In genomic region chr1:168098806-168099205, GRCm38 (mm10) we compare ENCODE assay signal across 35 mouse cellular contexts.
"Had no signal": no experiment of that assay in that cellular context is flagged by ENCODE, and none has a peak within 500 bp of the region (broad histone marks: within the 10 kb centered on the region; RNA-seq: fewer than 3 reads in every experiment).

No protein-coding gene starts in this region.

- H3K36me3 ChIP-seq: heart, embryonic 10.5 days; heart, embryonic 12.5 days; heart, embryonic 13.5 days; heart, embryonic 15.5 days; hindbrain, embryonic 10.5 days; hindbrain, embryonic 12.5 days; hindbrain, embryonic 13.5 days; hindbrain, embryonic 15.5 days; intestine, embryonic 15.5 days; kidney, embryonic 15.5 days had no signal

- DNase-seq: heart, adult 2 months; heart, postnatal 10 days; heart, postnatal 14 days; heart, postnatal 36 days; heart, postnatal 4 days; kidney, adult 11 months; kidney, adult 18-20 months; kidney, adult 2 months; kidney, adult 8-10 months; kidney, adult 9 months; kidney, postnatal 10 days; kidney, postnatal 14 days; kidney, postnatal 25 days; kidney, postnatal 4 days; layer of hippocampus, adult 9-11 months; layer of hippocampus, postnatal 36 days had no signal

- H3K9me3 ChIP-seq: heart, embryonic 10.5 days; heart, embryonic 15.5 days; hindbrain, embryonic 12.5 days; intestine, embryonic 15.5 days had no signal

- H3K9ac ChIP-seq: heart, embryonic 12.5 days; heart, embryonic 13.5 days; heart, embryonic 15.5 days; hindbrain, embryonic 12.5 days; hindbrain, embryonic 13.5 days; hindbrain, embryonic 14.5 days; hindbrain, embryonic 15.5 days; intestine, embryonic 15.5 days; kidney, embryonic 15.5 days had no signal

- H3K4me3 ChIP-seq: heart, adult 2 months; heart, embryonic 10.5 days; heart, embryonic 12.5 days; heart, embryonic 13.5 days; heart, embryonic 15.5 days; hindbrain, embryonic 10.5 days; hindbrain, embryonic 12.5 days; hindbrain, embryonic 13.5 days; hindbrain, embryonic 15.5 days; intestine, embryonic 15.5 days; kidney, embryonic 15.5 days; layer of hippocampus, adult 2 months had no signal

- H3K27me3 ChIP-seq: heart, embryonic 12.5 days; heart, embryonic 13.5 days; heart, embryonic 15.5 days; hindbrain, embryonic 12.5 days; hindbrain, embryonic 13.5 days; hindbrain, embryonic 15.5 days; intestine, embryonic 15.5 days; kidney, embryonic 15.5 days had no signal

- H3K4me1 ChIP-seq: heart, embryonic 12.5 days; heart, embryonic 13.5 days; heart, embryonic 15.5 days; intestine, embryonic 15.5 days; kidney, embryonic 15.5 days had no signal

- H3K27ac ChIP-seq: heart, adult 2 months; heart, embryonic 10.5 days; heart, embryonic 13.5 days; heart, embryonic 15.5 days; hindbrain, embryonic 10.5 days; hindbrain, embryonic 12.5 days; hindbrain, embryonic 13.5 days; hindbrain, embryonic 14.5 days; hindbrain, embryonic 15.5 days; hindbrain, postnatal 0 days; intestine, embryonic 15.5 days; kidney, embryonic 15.5 days; kidney, postnatal 0 days; layer of hippocampus, adult 2 months had no signal

- H3K4me2 ChIP-seq: heart, embryonic 11.5 days; heart, embryonic 12.5 days; heart, embryonic 13.5 days; heart, embryonic 15.5 days; hindbrain, embryonic 12.5 days; hindbrain, embryonic 13.5 days; hindbrain, embryonic 14.5 days; hindbrain, embryonic 15.5 days; intestine, embryonic 15.5 days; kidney, embryonic 15.5 days had no signal

- ATAC-seq: hindbrain, embryonic 16.5 days; hindbrain, postnatal 0 days; inflammation-experienced regulatory T-cells, adult 6 months; intestine, embryonic 15.5 days; intestine, embryonic 16.5 days; intestine, postnatal 0 days had no signal
